Mouse (Mus musculus) forebrain, embryonic 16.5 days (tissue): Measurements from ENCODE around the gene Pou2f1. TPM values are rescaled to one million over a fixed set of nuclear protein-coding genes. Genes with fewer than 3 reads are reported as not detected.

ENCODE experiments used
- ATAC-seq: fragments of 200-750 bp; cut with Nextera tagmentation; 2 replicates; pipeline ENCODE4 v1.8.0; 2017; ENCODE audit warnings: mild to moderate bottlenecking, moderate library complexity
- H3K27ac ChIP-seq: fragments of 300-500 bp; sonication (generic); 2 replicates; pipeline ENCODE4 v1.5.1; 2014; ENCODE audit warnings: low read length, control low read depth
- H3K27me3 ChIP-seq: fragments of 300-500 bp; sonication (generic); replicated peaks from 2 replicates; pipeline ENCODE4 v1.6.1; 2014; ENCODE audit warnings: low read length; ENCODE audit not compliant: control insufficient read depth, insufficient read depth
- H3K36me3 ChIP-seq: fragments of 300-500 bp; sonication (generic); 2 replicates; pipeline ENCODE4 v1.6.1; 2014; ENCODE audit not compliant: control insufficient read depth, insufficient read depth
- H3K4me1 ChIP-seq: fragments of 300-500 bp; sonication (generic); replicated peaks from 2 replicates; pipeline ENCODE4 v1.6.1; 2014; ENCODE audit warnings: low read length; ENCODE audit not compliant: control insufficient read depth, insufficient read depth
- H3K4me2 ChIP-seq: fragments of 300-500 bp; sonication (generic); 2 replicates; pipeline ENCODE4 v1.6.1; 2014; ENCODE audit warnings: mild to moderate bottlenecking, low read length, control low read depth
- H3K4me3 ChIP-seq: fragments of 300-500 bp; sonication (generic); replicated peaks from 2 replicates; pipeline ENCODE4 v1.5.1; 2014; ENCODE audit warnings: mild to moderate bottlenecking, low read length, control low read depth
- H3K9ac ChIP-seq: fragments of 300-500 bp; sonication (generic); replicated peaks from 2 replicates; pipeline ENCODE4 v1.6.1; 2014; ENCODE audit warnings: low read depth, low read length, control low read depth
- H3K9me3 ChIP-seq: fragments of 300-500 bp; sonication (generic); 2 replicates; pipeline ENCODE4 v1.6.1; 2016; ENCODE audit warnings: low read length; ENCODE audit not compliant: control insufficient read depth
- WGBS: fragments of 180-500 bp; shearing (Covaris S2); extraction: QIAGEN DNeasy Blood & Tissue Kit; methylation state at CpG from one replicate; pipeline ENCODE4 v1.1.7; 2014; 5-methylcytosine and 5-hydroxymethylcytosine counted together
- polyA plus RNA-seq: library from polyadenylated mRNA; unstranded; fragments of >200 nt; fragmentation: Nextera tagmentation; extraction: Ambion mirVana; gene quantifications from 2 replicates; pipeline ENCODE4 v1.2.1, GENCODE M21; 2015

Gene Pou2f1
- polyA plus RNA-seq, 1 experiment from 2014 or later: 22.7 TPM

DNA sequence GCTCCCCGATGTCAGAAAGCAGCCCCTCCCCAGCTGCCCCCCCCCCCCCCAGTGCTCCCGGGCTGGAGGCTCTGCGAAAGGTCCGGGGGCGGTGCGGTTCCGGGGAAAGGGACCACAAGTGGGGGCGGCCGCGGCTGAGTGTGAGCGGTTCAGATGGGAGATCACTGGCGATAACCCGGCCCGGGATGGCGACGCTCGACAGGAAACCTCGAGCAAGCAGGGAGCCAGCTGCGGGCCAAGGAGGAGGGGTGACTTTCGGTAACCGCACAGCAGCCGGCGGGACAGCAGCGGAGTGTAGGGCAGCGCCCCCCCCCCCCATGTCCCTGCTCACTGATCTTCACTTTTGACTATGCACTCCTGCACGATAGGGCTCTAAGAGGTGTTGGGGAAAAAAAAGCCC, 157.5 kb downstream of the Pou2f1 start:
- peak; percentile 57 for ATAC-seq
- Histone ChIP-seq H3K4me1 (peaks cover 30% of the 10 kb centered on the region), H3K4me3 (peak overlapping the region; percentile 57), H3K9ac (peak overlapping the region; percentile 58), H3K36me3 (no peaks in the 10 kb centered on the region), H3K9me3 (no peaks in the 10 kb centered on the region), H3K27ac (no peak overlapping the region), H3K27me3 (peaks cover 8% of the 10 kb centered on the region; the same call in 1 of the 2 replicates), H3K4me2 (peak overlapping the region; percentile 100)
- under 1% methylated on average over 21 of the region's 26 CpGs for WGBS

DNA sequence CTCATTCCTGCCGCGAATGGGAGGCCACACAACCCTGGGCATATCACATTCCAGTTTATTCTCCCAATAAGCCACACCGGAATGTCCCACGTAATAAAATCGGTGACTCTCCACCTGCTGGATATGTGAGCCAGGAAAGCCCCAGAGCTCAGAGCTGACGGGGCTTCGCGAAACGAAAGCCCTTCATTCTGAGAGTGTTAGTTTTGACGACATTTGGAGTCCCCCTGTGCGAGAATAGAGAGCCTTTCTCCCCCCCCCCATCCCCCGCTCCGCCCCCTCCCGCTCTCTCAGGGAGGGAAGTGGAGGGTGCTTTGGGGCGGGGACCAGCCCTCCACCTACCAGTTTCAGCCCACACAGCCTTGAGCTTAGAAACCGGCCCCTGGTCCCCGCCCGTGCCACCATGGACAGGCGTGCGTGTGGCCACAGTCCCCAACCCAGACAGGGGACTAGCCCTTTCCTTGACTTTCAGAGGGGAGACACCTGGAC, 158.0 kb downstream of the Pou2f1 start:
- WGBS: 1% methylated on average over 17 of the region's 20 CpGs
- Histone ChIP-seq H3K9me3 (no peaks in the 10 kb centered on the region), H3K4me3 (peak overlapping the region; percentile 57), H3K27me3 (peaks cover 10% of the 10 kb centered on the region; the same call in 1 of the 2 replicates), H3K4me2 (peak overlapping the region; percentile 100), H3K4me1 (peaks cover 30% of the 10 kb centered on the region), H3K9ac (peak overlapping the region; percentile 58), H3K36me3 (no peaks in the 10 kb centered on the region), H3K27ac (no peak overlapping the region)
- ATAC-seq: peak; percentile 60

DNA sequence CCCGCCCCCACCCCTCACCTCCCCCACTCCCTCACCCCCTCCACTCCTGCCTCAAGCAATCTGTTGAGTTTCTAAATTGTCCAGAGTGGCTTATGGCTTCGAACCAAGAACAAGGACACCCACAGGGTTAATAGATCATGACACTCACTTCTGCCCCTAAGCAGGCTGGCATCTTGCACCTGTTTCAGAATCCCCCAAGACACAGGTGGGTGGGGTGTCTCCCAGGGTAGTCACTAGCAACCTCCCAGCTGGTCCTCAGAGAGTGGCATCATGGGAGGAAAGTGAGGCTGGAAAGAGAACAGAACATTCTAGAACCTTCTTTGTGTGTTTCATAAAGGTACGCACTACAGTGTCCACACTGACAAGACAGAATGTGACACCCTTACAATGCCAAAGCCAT, 158.9 kb downstream of the Pou2f1 start:
- no peak overlapping the region for H3K9ac ChIP-seq
- H3K4me2 ChIP-seq: no peak overlapping the region
- WGBS: 75% methylated on average over 3 of the region's 3 CpGs
- no peak overlapping the region for H3K27ac ChIP-seq
- ATAC-seq: no peak
- H3K4me3 ChIP-seq: no peak overlapping the region
- H3K36me3 ChIP-seq: no peaks in the 10 kb centered on the region
- H3K4me1 ChIP-seq: peaks cover 30% of the 10 kb centered on the region
- H3K9me3 ChIP-seq: no peaks in the 10 kb centered on the region
- H3K27me3 ChIP-seq: peaks cover 14% of the 10 kb centered on the region

DNA sequence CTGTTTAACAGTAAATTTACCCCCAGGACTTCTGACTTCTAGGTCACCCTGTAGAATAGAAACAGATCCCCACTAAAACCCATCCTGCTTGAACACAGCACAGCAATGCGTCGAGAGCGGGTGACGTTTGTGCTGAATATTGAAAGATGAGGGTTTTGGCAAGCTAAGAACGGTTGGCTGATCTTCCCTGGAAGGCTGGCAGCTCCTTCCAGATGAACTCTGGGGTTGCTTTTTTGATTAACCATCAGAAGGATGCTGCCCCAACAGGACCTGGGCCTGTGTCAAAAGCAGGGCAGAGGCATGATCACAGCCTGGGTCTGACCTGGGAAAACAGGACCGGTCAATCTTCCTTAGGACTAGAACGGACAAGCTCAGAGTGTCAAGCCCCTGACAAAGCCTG, 160.3 kb downstream of the Pou2f1 start:
- Histone ChIP-seq H3K9me3 (no peaks in the 10 kb centered on the region), H3K9ac (no peak overlapping the region), H3K4me2 (no peak overlapping the region), H3K4me1 (peaks cover 38% of the 10 kb centered on the region), H3K4me3 (no peak overlapping the region), H3K36me3 (no peaks in the 10 kb centered on the region), H3K27me3 (peaks cover 14% of the 10 kb centered on the region), H3K27ac (no peak overlapping the region)
- 52% methylated on average over 7 of the region's 7 CpGs for WGBS
- ATAC-seq: no peak

- Histone ChIP-seq H3K36me3 (no peaks in the 10 kb centered on the region), H3K9me3 (no peaks in the 10 kb centered on the region), H3K27me3 (peaks cover 14% of the 10 kb centered on the region), H3K4me3 (peak overlapping the region; percentile 35), H3K4me2 (peak overlapping the region; percentile 61), H3K27ac (no peak overlapping the region), H3K9ac (peak overlapping the region; percentile 60), H3K4me1 (peaks cover 46% of the 10 kb centered on the region)
- 0 out of 2 replicates have a peak, but pooled peaks have one; percentile 5 for ATAC-seq
- 10% methylated on average over 31 of the region's 31 CpGs for WGBS
Observed at GRCm38 (mm10) chr1:165840548-165841230, 161.8 kb downstream of the Pou2f1 start.

GRCm38 (mm10) chr1:165839201-165839600, 163.3 kb downstream of the Pou2f1 start:
- Histone ChIP-seq H3K4me3 (no peak overlapping the region), H3K4me1 (peaks cover 37% of the 10 kb centered on the region), H3K27ac (no peak overlapping the region), H3K9ac (no peak overlapping the region), H3K4me2 (no peak overlapping the region), H3K9me3 (no peaks in the 10 kb centered on the region), H3K36me3 (no peaks in the 10 kb centered on the region), H3K27me3 (peaks cover 14% of the 10 kb centered on the region)
- no peak for ATAC-seq
- WGBS: 82% methylated on average over 4 of the region's 4 CpGs

- no peak overlapping the region for H3K4me3 ChIP-seq
- no peak overlapping the region for H3K9ac ChIP-seq
- peak; percentile 49 for ATAC-seq
- peaks cover 34% of the 10 kb centered on the region for H3K4me1 ChIP-seq
- no peaks in the 10 kb centered on the region for H3K9me3 ChIP-seq
- peaks cover 14% of the 10 kb centered on the region for H3K27me3 ChIP-seq
- no peaks in the 10 kb centered on the region for H3K36me3 ChIP-seq
- peak overlapping the region; percentile 26; the same call in 1 of the 2 replicates for H3K27ac ChIP-seq
- WGBS: 18% methylated on average over 8 of the region's 8 CpGs
- no peak overlapping the region for H3K4me2 ChIP-seq
Observed at GRCm38 (mm10) chr1:165837546-165837945, 164.9 kb downstream of the Pou2f1 start.

DNA sequence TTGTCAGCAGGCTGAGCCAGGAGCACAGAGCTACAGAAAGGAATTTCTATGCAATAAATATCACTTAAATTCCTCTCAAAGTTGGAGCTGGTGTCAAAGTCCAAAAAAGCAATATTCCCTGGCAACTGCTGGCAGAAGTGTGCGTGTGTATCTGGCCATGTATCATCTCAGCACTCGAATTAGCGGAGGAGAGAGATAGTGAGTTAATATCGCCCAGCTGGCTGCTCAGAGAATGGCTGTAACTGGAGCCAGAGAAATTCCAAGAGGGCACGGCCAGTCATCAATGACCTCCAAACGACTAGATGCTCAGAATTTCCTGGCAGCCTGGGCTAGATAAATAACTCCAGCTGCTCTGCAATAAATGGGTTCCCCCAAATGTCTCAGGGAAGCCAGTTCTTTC, 166.0 kb downstream of the Pou2f1 start:
- peaks cover 32% of the 10 kb centered on the region for H3K4me1 ChIP-seq
- H3K9ac ChIP-seq: no peak overlapping the region

DNA sequence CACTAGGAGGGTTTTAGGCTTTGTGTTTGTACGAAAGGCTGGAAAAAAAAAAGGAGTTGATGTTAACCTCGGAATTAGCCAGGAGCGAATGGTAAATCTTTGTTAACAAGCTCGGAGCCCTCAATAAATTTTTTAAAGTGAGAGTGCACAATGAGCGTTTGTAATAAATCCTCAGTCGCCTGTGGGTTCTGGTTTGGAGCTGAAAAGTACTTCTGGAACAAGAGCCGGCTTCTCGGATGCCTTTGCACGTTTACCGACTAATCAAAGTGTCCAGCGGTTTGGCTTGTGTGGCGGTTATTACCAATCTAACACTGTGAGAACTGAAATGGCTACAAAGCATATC, 167.9 kb downstream of the Pou2f1 start:
- peak overlapping the region; percentile 0; the same call in 1 of the 2 replicates for H3K4me3 ChIP-seq
- 19% methylated on average over 12 of the region's 12 CpGs for WGBS
- no peak overlapping the region for H3K27ac ChIP-seq
- H3K36me3 ChIP-seq: no peaks in the 10 kb centered on the region
- H3K27me3 ChIP-seq: peaks cover 6% of the 10 kb centered on the region
- peak overlapping the region; percentile 29 for H3K4me2 ChIP-seq
- no peak overlapping the region for H3K9ac ChIP-seq
- H3K4me1 ChIP-seq: peaks cover 23% of the 10 kb centered on the region
- H3K9me3 ChIP-seq: no peaks in the 10 kb centered on the region
- no peak for ATAC-seq

More for the DNA sequence above, 166.0 kb downstream of the Pou2f1 start:
- Histone ChIP-seq H3K36me3 (no peaks in the 10 kb centered on the region), H3K27me3 (peaks cover 15% of the 10 kb centered on the region), H3K4me2 (no peak overlapping the region), H3K4me3 (no peak overlapping the region), H3K9me3 (no peaks in the 10 kb centered on the region), H3K27ac (no peak overlapping the region)
- whole genome bisulfite sequencing: 42% methylated on average over 6 of the region's 6 CpGs
- ATAC-seq: no peak
